Comparison of ENCODE assay signal across 7 mouse cellular contexts in the genomic region with DNA sequence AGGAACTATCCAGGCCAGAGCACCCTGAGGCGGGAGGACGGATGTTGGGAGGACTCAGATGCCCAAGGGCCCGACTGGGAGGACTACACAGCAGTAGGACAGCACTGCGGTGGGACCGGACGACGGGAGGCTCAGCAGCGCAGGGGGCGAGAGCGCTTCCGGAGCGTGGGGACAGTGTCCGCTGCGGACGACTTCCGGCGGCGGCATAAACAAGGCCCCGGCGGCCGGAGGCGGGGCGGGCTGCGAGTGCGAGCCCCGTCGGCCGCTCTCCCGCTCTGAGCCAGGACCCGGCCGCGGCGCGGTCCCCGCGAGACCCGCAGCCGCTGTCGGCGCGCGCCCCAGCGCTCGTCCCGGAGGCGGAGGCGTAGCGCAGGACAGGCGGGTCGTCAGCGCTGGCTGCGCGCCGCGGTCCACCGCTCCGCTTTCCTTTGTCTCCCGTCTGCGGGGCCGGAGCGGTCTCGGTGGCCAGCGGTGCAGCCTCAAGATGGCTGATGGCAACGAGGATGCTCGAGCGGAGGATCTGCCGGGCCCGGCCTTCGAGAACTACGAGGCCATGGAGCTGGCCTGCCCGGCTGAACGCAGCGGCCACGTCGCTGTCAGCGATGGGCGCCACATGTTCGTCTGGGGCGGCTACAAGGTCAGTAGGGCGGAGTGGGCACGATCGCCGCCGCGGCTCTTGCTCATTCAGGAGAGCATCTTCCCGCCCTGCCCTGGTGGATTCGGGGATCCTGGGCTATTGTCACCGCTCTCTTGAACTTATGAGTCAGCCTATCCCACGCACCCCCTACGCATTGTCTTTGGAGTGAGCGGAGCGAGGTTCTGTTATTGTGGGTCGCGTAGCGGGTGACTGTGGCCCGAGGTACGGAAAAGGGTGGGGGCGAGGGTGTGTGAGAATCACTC. TPM values are rescaled to one million over a fixed set of nuclear protein-coding genes. Genes with fewer than 3 reads are reported as not detected.
A peak's percentile ranks its signal among the peaks of the same experiment; 100 is the strongest.
DNase-seq lines count a peak whose midpoint lies in the region; ATAC-seq lines count a peak whose summit lies in the region.

Gene Klhdc2, plus strand, starts transcription at position 171 of the 900 bp plus-strand sequence.

- H3K4me2 ChIP-seq in intestine, embryonic 15.5 days (replicated peaks) = peak within 1 kb of the TSS; percentile 59

- peak; percentile 83 for DNase-seq in adrenal gland, adult 18-20 months (ENCODE audit: low spot score in 2 of 2)
- DNase-seq in embryo, embryonic 11 days = peak; percentile 95
- peak; percentile 79 to 83 for DNase-seq in gastrocnemius, postnatal 36 days
- peak; percentile 91 to 94 for DNase-seq in left cerebral cortex, postnatal 25 days (ENCODE audit: low spot score in 2 of 2)
- DNase-seq in midbrain, embryonic 10.5 days (ENCODE audit: low spot score) = peak; percentile 92
- DNase-seq in right cerebral cortex, postnatal 4 days = peak; percentile 85

- no peaks in the 10 kb centered on the region for H3K27me3 ChIP-seq in intestine, embryonic 15.5 days (replicated peaks)
- no peaks in the 10 kb centered on the region for H3K27me3 ChIP-seq in midbrain, embryonic 10.5 days (ENCODE audit: low read depth, poor library complexity, severe bottlenecking)

- H3K36me3 ChIP-seq in intestine, embryonic 15.5 days = 0 out of 2 replicates have a peak, but pooled peaks cover 3% of the 10 kb centered on the region
- H3K36me3 ChIP-seq in midbrain, embryonic 10.5 days = peaks cover 35% of the 10 kb centered on the region

- peak within 1 kb of the TSS; percentile 98 for H3K4me3 ChIP-seq in intestine, embryonic 15.5 days (replicated peaks)
- peak within 1 kb of the TSS; percentile 89 for H3K4me3 ChIP-seq in midbrain, embryonic 10.5 days

- WGBS in intestine, embryonic 15.5 days = under 1% methylated on average over 98 of the region's 98 CpGs
- under 1% methylated on average over 96 of the region's 98 CpGs for WGBS in midbrain, embryonic 10.5 days

- H3K9me3 ChIP-seq in intestine, embryonic 15.5 days = no peaks in the 10 kb centered on the region
- H3K9me3 ChIP-seq in midbrain, embryonic 10.5 days (replicated peaks) = no peaks in the 10 kb centered on the region

- ATAC-seq in intestine, embryonic 15.5 days = peak; percentile 95

- H3K27ac ChIP-seq in intestine, embryonic 15.5 days = peak within 1 kb of the TSS; percentile 92
- H3K27ac ChIP-seq in midbrain, embryonic 10.5 days (replicated peaks) = peak within 1 kb of the TSS; percentile 99

- intact Hi-C loops in gastrocnemius, postnatal 36 days (cut with DNase I) = loop anchor here (5.0 kb wide), 1 partner anchor 54 kb away; the partner anchor contains the start of gene Klhdc1
- intact Hi-C loops in left cerebral cortex, postnatal 25 days (cut with DNase I) = loop anchor here (1.0 to 2.0 kb wide), 2 partner anchors 54 to 99 kb away; partner anchors contain the start of gene Gm49383

- H3K9ac ChIP-seq in intestine, embryonic 15.5 days = peak within 1 kb of the TSS; percentile 95

- peaks cover 12% of the 10 kb centered on the region for H3K4me1 ChIP-seq in intestine, embryonic 15.5 days (replicated peaks)
- peaks cover 31% of the 10 kb centered on the region for H3K4me1 ChIP-seq in midbrain, embryonic 10.5 days

RNA-seq across cellular contexts. Expression of gene Klhdc2, which starts in this region (rescaled TPM):
- total RNA-seq in adrenal gland, adult 18-20 months (2021) = 10 to 100 TPM; 53.2 to 55.6 TPM
- total RNA-seq in gastrocnemius, postnatal 36 days (2021) = 100 to 1,000 TPM; 102 to 105 TPM
- 107 and 115 TPM in 2 replicates for polyA plus RNA-seq in intestine, embryonic 15.5 days (2015; fragmentation: Nextera tagmentation; extraction: Ambion mirVana)
- 100 to 1,000 TPM; 131 to 141 TPM for total RNA-seq in left cerebral cortex, postnatal 25 days (2021)
- 208 and 218 TPM in 2 replicates for polyA plus RNA-seq in midbrain, embryonic 10.5 days (2016; fragmentation: Nextera tagmentation; extraction: Ambion mirVana)

Comparison
In these comparisons a context has a peak if more than half of its experiments do, and no peak if none do; other contexts are left out.
1. Peak in every context shown above with its lines: DNase-seq, ATAC-seq, H3K4me3 ChIP-seq and H3K27ac ChIP-seq.